Comparison of ENCODE assay signal across 9 mouse cellular contexts in the genomic region with DNA sequence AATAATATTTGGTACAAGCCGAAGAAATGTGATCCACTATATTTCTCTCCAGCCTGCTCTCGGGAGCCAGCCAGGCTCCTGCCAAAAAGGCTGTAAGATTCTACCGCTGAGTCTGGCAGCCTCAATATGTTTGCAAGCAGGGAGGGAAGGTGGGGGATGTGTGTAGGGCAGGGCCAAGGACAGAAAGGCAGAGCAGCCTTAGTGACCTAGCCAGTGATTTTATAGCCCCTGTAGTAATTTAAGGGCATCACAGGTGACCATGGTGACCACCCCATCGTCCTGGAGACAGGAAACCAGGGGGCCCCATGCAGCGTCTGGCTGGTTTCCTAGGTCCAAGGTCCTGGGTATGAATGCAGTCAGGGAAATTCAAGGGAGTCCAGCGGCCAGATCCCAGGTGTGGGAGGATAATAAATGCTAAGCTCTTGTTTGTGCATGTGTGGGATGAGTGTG. TPM values are rescaled to one million over a fixed set of nuclear protein-coding genes. Genes with fewer than 3 reads are reported as not detected.
DNase-seq lines count a peak whose midpoint lies in the region; ATAC-seq lines count a peak whose summit lies in the region.
"Had no signal": no experiment of that assay in that cellular context is flagged by ENCODE, and none has a peak within 500 bp of the region (broad histone marks: within the 10 kb centered on the region; RNA-seq: fewer than 3 reads in every experiment).

No protein-coding gene starts in this region.

- H3K36me3 ChIP-seq in forebrain, embryonic 16.5 days (ENCODE audit: control insufficient read depth, insufficient read depth) = no peaks in the 10 kb centered on the region
- no peaks in the 10 kb centered on the region for H3K36me3 ChIP-seq in limb, embryonic 15.5 days

- H3K4me2 ChIP-seq in forebrain, embryonic 16.5 days (ENCODE audit: low read length) = no peak overlapping the region
- no peak overlapping the region for H3K4me2 ChIP-seq in limb, embryonic 15.5 days

- H3K9ac ChIP-seq in forebrain, embryonic 16.5 days (replicated peaks; ENCODE audit: low read depth, low read length) = no peak overlapping the region
- H3K9ac ChIP-seq in limb, embryonic 15.5 days = no peak overlapping the region

- no peak overlapping the region for H3K4me3 ChIP-seq in forebrain, embryonic 16.5 days (replicated peaks; ENCODE audit: low read length)
- H3K4me3 ChIP-seq in limb, embryonic 15.5 days = no peak overlapping the region

- H3K9me3 ChIP-seq in forebrain, embryonic 16.5 days (ENCODE audit: control insufficient read depth, low read length) = no peaks in the 10 kb centered on the region
- no peaks in the 10 kb centered on the region for H3K9me3 ChIP-seq in limb, embryonic 15.5 days

- no peaks in the 10 kb centered on the region for H3K27me3 ChIP-seq in forebrain, embryonic 16.5 days (replicated peaks; ENCODE audit: control insufficient read depth, insufficient read depth, low read length)
- no peaks in the 10 kb centered on the region for H3K27me3 ChIP-seq in limb, embryonic 15.5 days

- no peak overlapping the region for H3K27ac ChIP-seq in forebrain, embryonic 16.5 days (ENCODE audit: low read length)
- peak overlapping the region; percentile 80 for H3K27ac ChIP-seq in limb, embryonic 15.5 days

- ATAC-seq in forebrain, embryonic 16.5 days = peak; percentile 67
- peak; percentile 75 for ATAC-seq in limb, embryonic 15.5 days (ENCODE audit: insufficient number of reproducible peaks, low FRiP score, low TSS enrichment, low read depth)
- no peak for ATAC-seq in CD4-positive, CD25-positive, alpha-beta regulatory T cell, adult 4 months

- H3K4me1 ChIP-seq in forebrain, embryonic 16.5 days (replicated peaks; ENCODE audit: control insufficient read depth, insufficient read depth, low read length) = peaks cover 21% of the 10 kb centered on the region
- peaks cover 48% of the 10 kb centered on the region for H3K4me1 ChIP-seq in limb, embryonic 15.5 days

- peak; percentile 56 for DNase-seq in adrenal gland, postnatal 14 days
- no peak for DNase-seq in adrenal gland, postnatal 25 days
- DNase-seq in 3T3-L1 (ENCODE audit: low read depth, low spot score) = peak; percentile 41
- DNase-seq in heart, postnatal 4 days = peak; percentile 64
- DNase-seq in B cell, adult 2 months = no peak

- WGBS in forebrain, embryonic 16.5 days = 45% methylated on average over 6 of the region's 6 CpGs
- WGBS in limb, embryonic 15.5 days = 14% methylated on average over 6 of the region's 6 CpGs

RNA-seq across cellular contexts. Expression of gene B4galt1, which starts 20.4 kb away (rescaled TPM):
- 69.4 and 70.5 TPM in 2 replicates for total RNA-seq in adrenal gland, postnatal 14 days (2021)
- total RNA-seq in adrenal gland, postnatal 25 days (2021) = 70.1 and 91.5 TPM in 2 replicates
- 6.9 and 7.7 TPM in 2 replicates for polyA plus RNA-seq in forebrain, embryonic 16.5 days (2015; fragmentation: Nextera tagmentation; extraction: Ambion mirVana)
- total RNA-seq in heart, postnatal 4 days (2021) = 10 to 100 TPM; 92.2 to 93.6 TPM
- 50.3 and 58.1 TPM in 2 replicates for polyA plus RNA-seq in limb, embryonic 15.5 days (2015; fragmentation: Nextera tagmentation; extraction: Ambion mirVana)
- polyA plus RNA-seq in CD4-positive, CD25-positive, alpha-beta regulatory T cell, adult 4 months (2017; shearing (Covaris generic)) = 10 to 100 TPM; 52.5 to 61.3 TPM

RNA-seq across cellular contexts. Expression of gene Spink4, which starts 45.7 kb away (rescaled TPM):
- total RNA-seq in adrenal gland, postnatal 14 days (2021) = 2.3 and 2.8 TPM in 2 replicates
- 5.2 and 10.7 TPM in 2 replicates for total RNA-seq in adrenal gland, postnatal 25 days (2021)
- not detected in 2 replicates for polyA plus RNA-seq in forebrain, embryonic 16.5 days (2015; fragmentation: Nextera tagmentation; extraction: Ambion mirVana)
- total RNA-seq in heart, postnatal 4 days (2021) = 1 to 10 TPM; 2.7 to 2.8 TPM
- polyA plus RNA-seq in limb, embryonic 15.5 days (2015; fragmentation: Nextera tagmentation; extraction: Ambion mirVana) = not detected in 2 replicates
- not detected for polyA plus RNA-seq in CD4-positive, CD25-positive, alpha-beta regulatory T cell, adult 4 months (2017; shearing (Covaris generic))
- total RNA-seq: left cerebral cortex, postnatal 10 days had no signal

Comparison
In these comparisons a context has a peak if more than half of its experiments do, and no peak if none do; other contexts are left out.
1. DNase-seq: peak in adrenal gland, postnatal 14 days (single experiment), 3T3-L1 (single experiment) and heart, postnatal 4 days (single experiment); none in adrenal gland, postnatal 25 days (single experiment) and B cell, adult 2 months (0 of 2).